In genomic region chr11:33787362-33787761, GRCm38 (mm10) we compare ENCODE assay signal across 9 mouse cellular contexts.
DNase-seq lines count a peak whose midpoint lies in the region; ATAC-seq and TF ChIP-seq lines count a peak whose summit lies in the region.
"Had no signal": no experiment of that assay in that cellular context is flagged by ENCODE, and none has a peak within 500 bp of the region (broad histone marks: within the 10 kb centered on the region; RNA-seq: fewer than 3 reads in every experiment).

No protein-coding gene starts in this region.

- H3K4me2 ChIP-seq in heart, embryonic 12.5 days, result no peak overlapping the region
- H3K4me2 ChIP-seq in CH12.LX (ENCODE audit: insufficient read depth, low read depth, poor library complexity, severe bottlenecking), result no peak overlapping the region
- no peak overlapping the region for H3K4me2 ChIP-seq in liver, embryonic 11.5 days

- TF ChIP-seq CTCF in CH12.LX (conservative IDR thresholded peaks at IDR 0.05 in 1 of 2, IDR thresholded peaks at IDR 0.05 in 1 of 2; ENCODE audit: low read depth in 2 of 2, low read length in 2 of 2), result no peak
- no peak for TF ChIP-seq CTCF in brain, embryonic 14.5 days (IDR thresholded peaks at IDR 0.05; ENCODE audit: borderline replicate concordance, extremely low read depth, insufficient read depth, insufficient read length)

- dilution Hi-C loops in CH12.LX (cut with MboI; ENCODE audit: extremely low pct_ligation_motif_present, extremely low pct_unique_long_range_greater_than_20kb, low sequenced_read_pairs), result no loop called here

- WGBS in heart, embryonic 12.5 days, result 21% methylated on average over 5 of the region's 5 CpGs
- WGBS in liver, embryonic 11.5 days, result 30% methylated on average over 5 of the region's 5 CpGs

- in situ Hi-C loops in CH12.LX (cut with MboI; ENCODE audit: low pct_ligation_motif_present, low pct_unique_long_range_greater_than_20kb, low sequenced_read_pairs), result no loop called here

- peak; percentile 53 for DNase-seq in heart, postnatal 4 days
- peak; percentile 39 for DNase-seq in CH12.LX (ENCODE audit: extremely low read depth)
- peak; percentile 71 for DNase-seq in brain, embryonic 14.5 days (ENCODE audit: low read depth)
- DNase-seq in liver, embryonic 11.5 days (ENCODE audit: low spot score), result peak; percentile 46
- no peak for DNase-seq in yolk sac, embryonic 10.5 days (ENCODE audit: low spot score)
- no peak for DNase-seq in layer of hippocampus, postnatal 25 days (ENCODE audit: extremely low spot score in 1 of 2, low spot score in 1 of 2)

- H3K36me3 ChIP-seq in heart, embryonic 12.5 days, result no peaks in the 10 kb centered on the region
- H3K36me3 ChIP-seq in CH12.LX (replicated peaks in 1 of 2; ENCODE audit: control insufficient read depth in 1 of 2, insufficient read depth in 1 of 2, low read length in 1 of 2), result no peaks in the 10 kb centered on the region
- no peaks in the 10 kb centered on the region for H3K36me3 ChIP-seq in liver, embryonic 11.5 days (ENCODE audit: control insufficient read depth, insufficient read depth, low read length)

- no peak overlapping the region for H3K4me3 ChIP-seq in heart, embryonic 12.5 days
- H3K4me3 ChIP-seq in CH12.LX (replicated peaks in 1 of 3; ENCODE audit: low read depth in 2 of 3, low read length in 2 of 3, poor library complexity in 1 of 3), result no peak overlapping the region
- no peak overlapping the region for H3K4me3 ChIP-seq in liver, embryonic 11.5 days (ENCODE audit: low read depth, low read length)

- no peak for TF ChIP-seq RAD21 in CH12.LX (IDR thresholded peaks at IDR 0.05; ENCODE audit: low read depth, low read length)

- H3K27me3 ChIP-seq in heart, embryonic 12.5 days (replicated peaks), result peaks cover 16% of the 10 kb centered on the region; the same call in 1 of the 2 replicates
- H3K27me3 ChIP-seq in CH12.LX (replicated peaks), result peaks cover 87% of the 10 kb centered on the region
- H3K27me3 ChIP-seq in liver, embryonic 11.5 days (replicated peaks; ENCODE audit: control insufficient read depth, insufficient read depth, low read length), result no peaks in the 10 kb centered on the region

- no peak for TF ChIP-seq POLR2A in CH12.LX (IDR thresholded peaks at IDR 0.05; ENCODE audit: low read depth, low read length)
- no peak for TF ChIP-seq POLR2A in brain, embryonic 14.5 days (IDR thresholded peaks at IDR 0.05; ENCODE audit: borderline replicate concordance, extremely low read depth, insufficient read depth, insufficient read length, poor library complexity, severe bottlenecking)

- no peak for ATAC-seq in heart, embryonic 12.5 days (ENCODE audit: insufficient number of reproducible peaks, low FRiP score)
- no peak for ATAC-seq in liver, embryonic 11.5 days (replicated peaks; ENCODE audit: low FRiP score)
- no peak for ATAC-seq in cerebellum, adult (ENCODE audit: insufficient number of reproducible peaks, low FRiP score, low TSS enrichment)

- no peaks in the 10 kb centered on the region for H3K4me1 ChIP-seq in heart, embryonic 12.5 days (replicated peaks)
- H3K4me1 ChIP-seq in CH12.LX (ENCODE audit: control insufficient read depth in 1 of 2, insufficient read depth in 2 of 2), result no peaks in the 10 kb centered on the region
- H3K4me1 ChIP-seq in liver, embryonic 11.5 days (replicated peaks; ENCODE audit: control insufficient read depth, insufficient read depth, low read length), result no peaks in the 10 kb centered on the region

- TF ChIP-seq EP300 in CH12.LX (IDR thresholded peaks at IDR 0.05; ENCODE audit: low read length), result no peak

- H3K79me2 ChIP-seq in CH12.LX (replicated peaks; ENCODE audit: control insufficient read depth, extremely low read depth, insufficient read depth, poor library complexity, severe bottlenecking), result no peaks in the 10 kb centered on the region

- H3K9ac ChIP-seq in heart, embryonic 12.5 days, result no peak overlapping the region
- H3K9ac ChIP-seq in CH12.LX (ENCODE audit: insufficient read depth, low read depth), result no peak overlapping the region
- no peak overlapping the region for H3K9ac ChIP-seq in liver, embryonic 11.5 days (ENCODE audit: low read depth, low read length)
- H3K9ac ChIP-seq: forebrain, postnatal 0 days had no signal

- H3K27ac ChIP-seq in heart, embryonic 12.5 days (ENCODE audit: poor library complexity, severe bottlenecking), result no peak overlapping the region
- H3K27ac ChIP-seq in CH12.LX (ENCODE audit: insufficient read depth, low read depth), result no peak overlapping the region
- no peak overlapping the region for H3K27ac ChIP-seq in liver, embryonic 11.5 days (ENCODE audit: low read depth, low read length)

- no peaks in the 10 kb centered on the region for H3K9me3 ChIP-seq in heart, embryonic 12.5 days (replicated peaks)
- H3K9me3 ChIP-seq in CH12.LX (replicated peaks; ENCODE audit: low read length), result peaks cover 4% of the 10 kb centered on the region
- H3K9me3 ChIP-seq in liver, embryonic 11.5 days (ENCODE audit: control insufficient read depth, low read length), result no peaks in the 10 kb centered on the region

TF ChIP-seq in CH12.LX, 34 proteins besides CTCF, POLR2A, EP300 and RAD21:
- TF ChIP-seq SMC3 (IDR thresholded peaks at IDR 0.05; ENCODE audit: low read depth, low read length) (no peak), MAX (IDR thresholded peaks at IDR 0.05; ENCODE audit: low read length) (no peak), ELF1 (IDR thresholded peaks at IDR 0.05; ENCODE audit: low read depth, low read length) (no peak), ETS1 (conservative IDR thresholded peaks at IDR 0.05; ENCODE audit: low read depth, low read length) (no peak)
TF ChIP-seq in CH12.LX: peak in this region for 0.

Comparison
In these comparisons a context has a peak if more than half of its experiments do, and no peak if none do; other contexts are left out.
1. DNase-seq: peak in heart, postnatal 4 days (single experiment), CH12.LX (single experiment), brain, embryonic 14.5 days (single experiment) and liver, embryonic 11.5 days (single experiment); none in yolk sac, embryonic 10.5 days (single experiment) and layer of hippocampus, postnatal 25 days (0 of 2).